ENCODE assay signal across 13 mouse cellular contexts in genomic region chr13:56055720-56056119, GRCm38 (mm10).
"Had no signal": no experiment of that assay in that cellular context is flagged by ENCODE, and none has a peak within 500 bp of the region (broad histone marks: within the 10 kb centered on the region; RNA-seq: fewer than 3 reads in every experiment).

No protein-coding gene starts in this region.

- H3K36me3 ChIP-seq: limb, embryonic 10.5 days; liver, embryonic 15.5 days; midbrain, embryonic 12.5 days had no signal

- H3K4me3 ChIP-seq: left cerebral cortex, adult 2 months; limb, embryonic 10.5 days; liver, embryonic 15.5 days; midbrain, embryonic 12.5 days had no signal

- H3K27ac ChIP-seq: left cerebral cortex, adult 2 months; liver, embryonic 15.5 days had no signal

- H3K9ac ChIP-seq: liver, embryonic 15.5 days; lung, embryonic 14.5 days; midbrain, embryonic 12.5 days had no signal

- DNase-seq: kidney, adult 8-10 months; kidney, postnatal 36 days; lung, embryonic 14.5 days; lung, postnatal 10 days; right cerebral cortex, adult 18-20 months; right cerebral cortex, postnatal 25 days; thymus, adult 2 months; thymus, postnatal 25 days had no signal

- H3K4me2 ChIP-seq: liver, embryonic 11.5 days; liver, embryonic 15.5 days; lung, embryonic 14.5 days; midbrain, embryonic 12.5 days had no signal

- H3K4me1 ChIP-seq: liver, embryonic 15.5 days had no signal

- H3K9me3 ChIP-seq: limb, embryonic 10.5 days; liver, embryonic 15.5 days; midbrain, embryonic 12.5 days had no signal

- H3K27me3 ChIP-seq: liver, embryonic 15.5 days had no signal
